Mouse (Mus musculus) cerebellum, adult 2 months (tissue): ENCODE measurements at regions not wholly inside any gene's neighbourhood (a gene's known extent, or its start where the extent isn't known, plus 50 kb on each side); places are given as distances from the start of the nearest gene placed in this dataset.

Experiments used
- CTCF ChIP-seq: fragments of 200-500 bp; IDR thresholded peaks from 2 replicates; pipeline ENCODE4 v1.5.1; 2011; ENCODE audit warnings: low read depth, mild to moderate bottlenecking, control low read depth, low read length, moderate library complexity, borderline replicate concordance; ENCODE audit not compliant: insufficient read depth
- POLR2A ChIP-seq: fragments of 200-500 bp; IDR thresholded peaks from 2 replicates; pipeline ENCODE4 v1.6.1; 2011; ENCODE audit warnings: low read length, control low read depth, borderline replicate concordance; ENCODE audit not compliant: insufficient read depth

DNA sequence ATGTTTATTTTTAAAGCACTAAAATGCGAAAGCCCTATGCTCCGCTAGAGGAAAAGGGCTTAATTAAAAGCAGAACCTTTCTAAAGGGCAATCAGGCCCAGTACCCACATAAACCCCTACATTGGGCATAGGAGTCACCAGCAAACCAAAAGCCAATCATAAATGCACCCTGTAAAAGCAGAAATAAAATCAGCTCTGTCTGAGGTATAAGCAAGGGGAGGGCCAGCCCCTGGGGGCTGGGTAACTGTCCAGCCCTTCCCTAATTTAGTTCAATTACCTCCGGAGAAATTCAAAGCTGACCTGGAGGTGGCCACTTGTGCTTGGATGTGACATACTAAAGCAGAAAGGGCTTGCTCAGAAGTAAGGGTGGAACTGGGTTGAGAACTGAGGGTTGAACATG, 479.4 kb upstream of the Sall1 start:
- TF ChIP-seq CTCF (no peak), POLR2A (no peak)
